In the genomic region with DNA sequence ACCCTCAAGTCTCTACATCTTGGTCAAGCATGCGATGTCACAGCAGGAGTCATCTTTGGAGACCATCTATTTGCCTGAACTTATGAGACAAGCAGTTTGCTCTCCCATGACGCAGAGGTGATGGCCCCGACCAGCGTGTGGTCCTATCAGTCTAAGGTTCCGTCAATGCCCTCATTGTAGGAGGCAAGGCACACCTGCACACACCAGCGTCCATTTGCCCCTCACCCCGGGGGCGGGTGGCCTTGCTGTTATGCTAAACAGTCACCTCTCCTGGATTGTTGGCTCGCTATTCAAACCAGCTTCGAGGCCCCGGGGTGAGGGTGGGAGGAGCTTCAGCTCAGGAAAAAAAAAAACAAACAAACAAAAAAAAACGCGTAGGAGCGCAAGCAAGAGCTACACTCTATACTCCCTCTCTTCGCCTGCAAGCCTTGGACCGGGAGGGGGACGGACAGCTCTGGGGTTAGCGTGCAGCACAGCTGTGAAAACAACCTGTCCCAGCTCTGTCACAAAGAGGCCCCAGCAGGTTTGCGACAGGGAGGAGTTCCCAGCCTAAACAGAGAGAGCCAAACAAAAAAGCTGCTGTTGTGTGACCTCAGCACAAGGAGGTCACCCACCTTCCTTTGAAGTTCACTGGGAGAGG, we compare ENCODE assay signal across 8 mouse cellular contexts. TPM values are rescaled to one million over a fixed set of nuclear protein-coding genes. Genes with fewer than 3 reads are reported as not detected.
DNase-seq lines count a peak whose midpoint lies in the region; ATAC-seq and TF ChIP-seq lines count a peak whose summit lies in the region.

No protein-coding gene starts in this region.

- no peaks in the 10 kb centered on the region; the same call in 1 of the 2 replicates for H3K4me1 ChIP-seq in kidney, postnatal 0 days (replicated peaks; ENCODE audit: insufficient read depth, low read length)
- no peaks in the 10 kb centered on the region for H3K4me1 ChIP-seq in neural tube, embryonic 14.5 days (ENCODE audit: control insufficient read depth, insufficient read depth, low read length)

- DNase-seq in cerebellum, adult 11 months: peak; percentile 14
- no peak for DNase-seq in cerebellum, postnatal 14 days
- peak; percentile 42 for DNase-seq in right cerebral cortex, postnatal 10 days (ENCODE audit: low spot score in 2 of 2)
- DNase-seq in right cerebral cortex, adult 2 months (ENCODE audit: low spot score in 2 of 2): no peak
- peak; percentile 73 for DNase-seq in kidney, postnatal 0 days (ENCODE audit: low spot score)
- no peak for DNase-seq in gastrocnemius, postnatal 36 days
- DNase-seq in frontal cortex, adult 2 months (ENCODE audit: extremely low spot score in 1 of 2, low spot score in 1 of 2): no peak

- no peak overlapping the region for H3K27ac ChIP-seq in kidney, postnatal 0 days
- no peak overlapping the region for H3K27ac ChIP-seq in neural tube, embryonic 14.5 days (ENCODE audit: low read depth, low read length)

- H3K9me3 ChIP-seq in kidney, postnatal 0 days (replicated peaks; ENCODE audit: low read length): no peaks in the 10 kb centered on the region
- no peaks in the 10 kb centered on the region for H3K9me3 ChIP-seq in neural tube, embryonic 14.5 days (ENCODE audit: control insufficient read depth, low read length)

- no peak for TF ChIP-seq CTCF in kidney, postnatal 0 days (IDR thresholded peaks at IDR 0.05; ENCODE audit: low read depth)

- no peak overlapping the region for H3K4me3 ChIP-seq in kidney, postnatal 0 days (replicated peaks; ENCODE audit: low read depth, low read length)
- no peak overlapping the region for H3K4me3 ChIP-seq in neural tube, embryonic 14.5 days (ENCODE audit: low read depth, low read length)

- peak overlapping the region; percentile 28; the same call in 1 of the 2 replicates for H3K4me2 ChIP-seq in kidney, postnatal 0 days (ENCODE audit: low read length)
- peak overlapping the region; percentile 17; the same call in 1 of the 2 replicates for H3K4me2 ChIP-seq in neural tube, embryonic 14.5 days (ENCODE audit: low read depth, low read length)

- intact Hi-C loops in gastrocnemius, postnatal 36 days (cut with DNase I): no loop called here

- H3K36me3 ChIP-seq in kidney, postnatal 0 days (ENCODE audit: insufficient read depth, low read length): no peaks in the 10 kb centered on the region
- H3K36me3 ChIP-seq in neural tube, embryonic 14.5 days (ENCODE audit: control insufficient read depth, insufficient read depth, low read length): no peaks in the 10 kb centered on the region

- no peak overlapping the region for H3K9ac ChIP-seq in kidney, postnatal 0 days (ENCODE audit: low read depth, low read length)
- no peak overlapping the region for H3K9ac ChIP-seq in neural tube, embryonic 14.5 days (replicated peaks; ENCODE audit: low read depth, low read length)

- 21% methylated on average over 19 of the region's 19 CpGs for WGBS in kidney, postnatal 0 days
- WGBS in neural tube, embryonic 14.5 days: 21% methylated on average over 19 of the region's 19 CpGs

- peak; percentile 84 for ATAC-seq in kidney, postnatal 0 days (replicated peaks; ENCODE audit: low FRiP score, low read depth)
- ATAC-seq in neural tube, embryonic 14.5 days (ENCODE audit: low read depth): no peak

- no peaks in the 10 kb centered on the region for H3K27me3 ChIP-seq in kidney, postnatal 0 days (ENCODE audit: insufficient read depth, low read length)
- no peaks in the 10 kb centered on the region for H3K27me3 ChIP-seq in neural tube, embryonic 14.5 days (ENCODE audit: control insufficient read depth, insufficient read depth, low read length)

RNA-seq across cellular contexts. Expression of a gene that starts 12.1 kb away (rescaled TPM):
- polyA plus RNA-seq in kidney, postnatal 0 days (2015; fragmentation: Nextera tagmentation; extraction: Ambion mirVana): 147 and 164 TPM in 2 replicates
- polyA plus RNA-seq in neural tube, embryonic 14.5 days (2014; fragmentation: Nextera tagmentation; extraction: Ambion mirVana): 123 and 138 TPM in 2 replicates
- total RNA-seq in gastrocnemius, postnatal 36 days (2021): 10 to 100 TPM; 41.8 to 52.1 TPM
- 59.1 and 59.3 TPM in 2 replicates for polyA plus RNA-seq in frontal cortex, adult 2 months (2012; rRNA removed)

Comparison
In these comparisons a context has a peak if more than half of its experiments do, and no peak if none do; other contexts are left out.
1. DNase-seq: peak in cerebellum, adult 11 months (single experiment), right cerebral cortex, postnatal 10 days (2 of 2) and kidney, postnatal 0 days (single experiment); none in cerebellum, postnatal 14 days (0 of 2), right cerebral cortex, adult 2 months (0 of 2), gastrocnemius, postnatal 36 days (0 of 2) and frontal cortex, adult 2 months (0 of 2).